Mouse (Mus musculus) CD4-positive, CD25-positive, alpha-beta regulatory T cell (primary cell): ENCODE data around the gene Mrps2. TPM values are rescaled to one million over a fixed set of nuclear protein-coding genes. Genes with fewer than 3 reads are reported as not detected.

Experiments used
- polyA plus RNA-seq: library from polyadenylated mRNA; unstranded; fragments of 100-300 nt; shearing (Covaris generic); gene quantifications from one replicate; pipeline ENCODE4 v1.2.1, GENCODE M21; 2017

The Mrps2 gene
- polyA plus RNA-seq, result 36.1 TPM

DNA sequence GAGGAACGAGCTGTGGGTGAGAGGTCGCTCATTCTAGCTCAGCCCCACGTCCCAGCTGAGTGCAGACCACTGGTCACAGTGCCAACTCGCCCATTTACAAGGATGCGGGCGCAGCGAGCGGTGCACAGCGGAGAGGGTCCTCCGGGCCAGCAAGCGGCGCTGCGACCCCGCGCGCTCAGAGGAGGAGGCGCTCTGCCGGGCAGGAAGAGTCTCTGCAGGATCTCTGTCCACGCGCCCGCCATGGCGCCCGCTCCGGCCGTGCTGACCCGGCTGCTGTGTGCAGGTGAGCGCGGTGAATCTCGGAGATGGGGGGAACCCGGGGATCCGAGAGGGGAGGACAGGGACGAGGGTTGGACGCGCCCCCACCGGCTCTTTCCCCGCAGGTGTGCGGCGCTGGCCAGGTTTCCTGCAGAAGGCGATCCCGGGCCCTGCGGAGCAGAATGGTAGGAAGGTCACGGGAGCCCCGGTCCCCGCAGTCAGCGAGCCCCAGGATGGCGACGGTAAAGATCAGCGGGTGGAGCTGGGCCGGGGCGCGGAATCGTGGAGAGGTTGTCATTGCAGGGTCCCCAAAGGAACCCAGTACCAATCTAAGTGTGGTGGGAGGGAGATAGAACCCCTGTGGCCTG is at the start of gene Mrps2:
Gene Mrps2 (plus strand): TSS at position 207 of the 626 bp plus-strand sequence.

DNA sequence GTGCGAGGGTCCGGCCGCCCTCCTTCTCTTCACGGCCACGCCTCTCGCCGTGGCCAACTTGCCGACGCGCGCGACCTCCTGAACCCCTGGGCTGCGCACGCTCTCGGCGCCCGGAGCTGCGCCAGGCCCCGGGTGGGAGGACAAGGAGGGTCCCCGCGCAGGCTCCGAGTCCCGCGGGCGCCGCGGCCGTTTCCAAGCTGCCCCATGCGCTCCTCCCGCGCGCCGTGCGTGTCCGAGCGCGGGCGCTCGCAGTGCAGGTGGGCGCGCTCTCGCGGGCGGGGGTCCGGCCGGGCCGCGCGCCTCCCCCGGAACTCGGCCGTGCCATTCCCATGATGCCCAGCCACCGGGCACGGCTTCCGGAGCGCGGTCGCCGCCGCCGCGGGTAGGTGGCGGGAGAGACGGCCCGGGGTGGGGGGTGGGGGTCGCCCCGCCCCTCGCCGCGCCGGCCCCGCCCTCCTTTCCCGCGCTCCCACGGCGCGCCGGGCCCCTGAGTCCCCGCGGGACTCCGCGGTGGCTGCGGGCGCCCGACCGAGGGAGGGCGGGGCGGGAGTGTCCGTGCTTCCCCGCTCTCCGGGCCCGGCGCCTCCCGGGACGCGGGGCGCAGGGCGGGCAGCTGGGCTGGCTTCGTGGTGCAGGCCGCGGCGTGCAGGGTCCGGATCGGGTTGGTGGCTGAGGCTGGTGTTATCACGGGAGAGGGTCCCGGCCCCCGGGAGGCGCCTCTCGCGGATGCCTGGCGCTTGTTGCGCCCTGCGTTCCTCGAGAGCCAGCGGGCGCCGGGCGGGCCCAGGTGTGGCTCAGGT is 21.2 kb upstream of the Mrps2 start, which contains the start of gene Ppp1r26:
Gene Ppp1r26 (plus strand): TSS at position 286 of the 800 bp plus-strand sequence.

DNA sequence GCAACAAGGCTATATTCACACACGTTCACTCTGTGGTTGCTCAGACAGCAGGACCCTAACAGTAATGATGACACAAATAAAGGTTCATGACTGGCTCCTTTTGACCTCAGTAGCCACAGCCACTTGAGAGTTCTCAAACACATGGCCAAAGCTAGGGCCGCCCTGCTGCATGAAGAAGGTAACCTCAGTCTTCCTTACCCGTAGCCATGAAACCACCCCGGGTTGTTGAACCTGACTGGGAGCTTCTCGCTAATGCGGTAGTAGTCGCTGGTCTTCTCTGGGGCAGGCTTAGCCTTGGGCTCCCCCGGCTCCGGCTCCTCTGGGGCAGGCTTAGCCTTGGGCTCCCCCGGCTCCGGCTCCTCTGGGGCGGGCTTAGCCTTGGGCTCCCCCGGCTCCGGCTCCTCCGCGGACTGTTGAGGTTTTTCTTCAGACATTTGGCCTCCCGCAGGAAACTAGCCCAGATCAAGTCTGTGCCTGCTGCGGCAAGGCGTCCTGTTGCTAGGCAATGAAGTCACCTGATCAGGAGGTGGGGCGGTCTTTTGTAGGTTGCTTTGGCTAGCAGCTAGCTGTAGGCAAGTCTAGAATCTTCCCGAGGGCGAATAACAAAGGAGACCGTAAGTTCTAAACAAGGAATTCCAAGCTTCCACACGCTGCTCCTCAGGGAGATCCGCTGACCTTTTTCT is 1.9 kb upstream of the Mrps2 start, which contains the start of gene 1700007K13Rik:
Gene 1700007K13Rik (minus strand): TSS at position 497 of the 683 bp plus-strand sequence.

DNA sequence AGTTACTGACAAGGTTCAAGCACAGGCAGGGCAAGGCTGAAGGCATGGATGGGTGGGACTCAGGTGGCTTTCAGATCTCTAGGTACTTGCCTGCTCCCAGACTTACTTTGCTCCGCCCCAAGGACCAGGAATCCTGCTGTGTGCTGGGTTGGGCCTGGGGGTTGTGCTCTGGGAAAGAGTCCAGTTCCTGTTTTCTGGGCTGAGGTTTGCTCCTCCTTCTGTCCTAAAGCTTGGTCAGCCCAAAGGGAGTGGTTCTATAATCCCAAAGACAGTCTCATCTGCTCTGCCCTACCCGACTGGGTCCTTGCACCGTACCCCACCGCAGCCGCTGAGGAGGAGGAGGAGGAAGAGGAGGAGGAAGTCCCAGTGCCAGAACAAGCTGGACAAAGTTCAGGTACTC is 28.8 kb downstream of the Mrps2 start, which contains the start of gene Gbgt1:
Gene Gbgt1 (plus strand): TSS at position 221 of the 400 bp plus-strand sequence.

DNA sequence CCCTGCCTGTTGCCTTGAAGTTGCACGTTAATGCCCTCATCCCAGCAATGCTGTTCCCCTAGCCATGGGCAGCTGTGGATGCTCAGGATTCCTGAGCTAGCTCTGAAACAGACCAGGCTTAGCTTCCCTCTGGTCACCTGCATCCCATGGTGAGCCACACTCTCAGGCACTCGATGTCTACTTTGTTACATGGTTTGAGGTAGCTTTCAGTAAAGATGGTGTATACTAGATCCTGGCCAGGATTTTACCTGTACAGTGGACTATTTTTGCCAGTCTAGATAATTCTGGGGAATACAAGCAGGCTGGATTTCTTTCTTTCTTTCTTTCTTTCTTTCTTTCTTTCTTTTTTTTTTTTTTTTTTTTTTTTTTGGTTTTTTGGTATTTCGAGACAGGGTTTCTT is 37.9 kb downstream of the Mrps2 start, which contains the start of gene Gm10134:
Gene Gm10134 (plus strand): TSS at position 301 of the 400 bp plus-strand sequence.

DNA sequence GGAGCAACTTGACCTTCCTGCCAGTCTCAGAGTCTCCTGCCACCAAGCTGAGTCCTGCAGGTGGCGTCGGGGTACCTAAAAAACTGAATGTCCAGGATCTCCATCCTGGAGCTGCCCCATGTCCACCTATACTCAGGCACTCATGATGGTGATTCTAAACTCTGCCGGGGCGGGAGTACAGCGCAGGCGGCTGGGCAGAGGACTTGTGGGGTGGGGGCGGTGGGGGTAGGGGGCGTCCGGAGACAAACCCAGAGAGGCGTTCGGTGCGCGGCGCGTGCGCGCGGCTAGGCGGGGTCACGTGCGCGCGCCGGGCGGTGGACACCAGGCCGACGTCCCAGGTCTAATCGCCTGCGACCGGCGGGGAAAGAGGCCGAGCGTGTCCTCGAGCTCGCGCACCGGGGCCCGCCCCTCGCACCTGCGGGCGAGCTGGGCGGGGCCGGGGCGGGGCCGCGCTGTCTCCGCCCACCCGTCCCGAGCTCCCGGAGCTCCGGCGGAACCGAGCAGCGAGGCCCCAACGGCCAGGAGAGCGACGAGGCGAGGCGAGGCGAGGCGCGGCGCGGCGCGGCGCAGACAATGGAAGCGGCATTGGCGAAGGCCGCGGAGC is 45.0 kb downstream of the Mrps2 start, which contains the start of gene Ralgds:
Gene Ralgds (plus strand): TSS at position 328 of the 604 bp plus-strand sequence.

Other genes starting within 250 kb of the Mrps2 start
- 0.10 TPM for gene Ppp1r26, start 21.3 kb upstream of the Mrps2 start, polyA plus RNA-seq
- gene 1700007K13Rik, start 1.7 kb upstream of the Mrps2 start, polyA plus RNA-seq, result not detected
- gene Gbgt1, start 28.8 kb downstream of the Mrps2 start, polyA plus RNA-seq, result not detected
- gene Gm10134, start 38.0 kb downstream of the Mrps2 start, polyA plus RNA-seq, result 1.0 TPM
- gene Ralgds, start 45.1 kb downstream of the Mrps2 start, polyA plus RNA-seq, result 33.8 TPM
- not detected for gene Cel, start 95.3 kb downstream of the Mrps2 start, polyA plus RNA-seq
- gene Gtf3c5, start 115.7 kb downstream of the Mrps2 start, polyA plus RNA-seq, result 24.1 TPM
- not detected for gene Gfi1b, start 153.9 kb downstream of the Mrps2 start, polyA plus RNA-seq
- gene Tsc1, start 173.2 kb downstream of the Mrps2 start, polyA plus RNA-seq, result 34.0 TPM
- not detected for gene Spaca9, start 231.7 kb downstream of the Mrps2 start, polyA plus RNA-seq
- gene Ak8, start 232.1 kb downstream of the Mrps2 start, polyA plus RNA-seq, result not detected